Mouse (Mus musculus) spleen, adult 2 months (tissue): ENCODE measurements at regions not wholly inside any gene's neighbourhood (a gene's known extent, or its start where the extent isn't known, plus 50 kb on each side); places are given as distances from the start of the nearest gene placed in this dataset.

Source experiments
- CTCF ChIP-seq: fragments of 200-500 bp; IDR thresholded peaks from 2 replicates; pipeline ENCODE4 v1.5.1; 2011; ENCODE audit warnings: mild to moderate bottlenecking, inconsistent platforms; ENCODE audit not compliant: insufficient read depth, insufficient read length, insufficient replicate concordance; ENCODE audit errors: extremely low read depth
- POLR2A ChIP-seq: fragments of 200-500 bp; IDR thresholded peaks from 2 replicates; pipeline ENCODE4 v1.6.1; 2011; ENCODE audit warnings: low read depth, low read length, inconsistent platforms

- TF ChIP-seq CTCF: no peak
- no peak for TF ChIP-seq POLR2A
Measured at GRCm38 (mm10) chr2:170222819-170223218, 74.9 kb upstream of the Zfp217 start.
